Mouse (Mus musculus) heart, adult 2 months (tissue): ENCODE measurements at regions not wholly inside any gene's neighbourhood (a gene's known extent, or its start where the extent isn't known, plus 50 kb on each side); places are given as distances from the start of the nearest gene placed in this dataset.

Experiments
- DNase-seq, 2 experiments: peaks; one replicate each; pipeline ENCODE4 v3.0.0; 2021
- H3K27ac ChIP-seq: fragments of 200-600 bp; 2 replicates; pipeline ENCODE4 v1.8.1; 2022
- H3K27me3 ChIP-seq: fragments of 200-500 bp; 2 replicates; pipeline ENCODE4 v1.6.1; 2012; ENCODE audit warnings: mild to moderate bottlenecking, low read length, inconsistent platforms, mixed read lengths; ENCODE audit not compliant: control insufficient read depth, insufficient read depth
- H3K36me3 ChIP-seq: fragments of 200-500 bp; 2 replicates; pipeline ENCODE4 v1.6.1; 2012; ENCODE audit warnings: low read length, inconsistent platforms; ENCODE audit not compliant: control insufficient read depth, insufficient read depth
- H3K4me1 ChIP-seq: fragments of 200-500 bp; 2 replicates; pipeline ENCODE4 v1.6.1; 2011; ENCODE audit warnings: low read length; ENCODE audit not compliant: control insufficient read depth, insufficient read depth
- H3K4me3 ChIP-seq: fragments of 200-600 bp; 2 replicates; pipeline ENCODE4 v1.8.1; 2022
- H3K79me2 ChIP-seq: fragments of 200-500 bp; replicated peaks from 2 replicates; pipeline ENCODE4 v1.6.1; 2012; ENCODE audit warnings: mild to moderate bottlenecking, inconsistent platforms, low read length, moderate library complexity, mixed read lengths; ENCODE audit not compliant: control insufficient read depth, insufficient read depth
- H3K9ac ChIP-seq: fragments of 200-500 bp; 2 replicates; pipeline ENCODE4 v1.6.1; 2012; ENCODE audit warnings: low read depth, mild to moderate bottlenecking, control low read depth, inconsistent platforms, low read length, mixed read lengths
- CTCF ChIP-seq: fragments of 200-600 bp; IDR thresholded peaks from 2 replicates; pipeline ENCODE4 v1.8.1; 2022; ENCODE audit warnings: antibody characterized with exemption, mild to moderate bottlenecking, moderate library complexity
- EP300 ChIP-seq: fragments of 200-500 bp; IDR thresholded peaks from 2 replicates; pipeline ENCODE4 v1.6.1; 2011; ENCODE audit warnings: low read depth, low read length, control low read depth; ENCODE audit not compliant: insufficient read depth
- POLR2A ChIP-seq: fragments of 200-500 bp; IDR thresholded peaks from 2 replicates; pipeline ENCODE4 v1.6.1; 2011; ENCODE audit warnings: mild to moderate bottlenecking, low read depth, low read length, control low read depth; ENCODE audit not compliant: insufficient read depth
- WGBS: fragments of 180-500 bp; shearing (Covaris S2); methylation state at CpG from one replicate; pipeline ENCODE4 v1.1.7; 2018; 5-methylcytosine and 5-hydroxymethylcytosine counted together
- intact Hi-C: fragments of 180-260 bp; cut with DNase I; formaldehyde crosslinking; loops from one replicate; pipeline ENCODE4 v1.15.1; 2025

DNA sequence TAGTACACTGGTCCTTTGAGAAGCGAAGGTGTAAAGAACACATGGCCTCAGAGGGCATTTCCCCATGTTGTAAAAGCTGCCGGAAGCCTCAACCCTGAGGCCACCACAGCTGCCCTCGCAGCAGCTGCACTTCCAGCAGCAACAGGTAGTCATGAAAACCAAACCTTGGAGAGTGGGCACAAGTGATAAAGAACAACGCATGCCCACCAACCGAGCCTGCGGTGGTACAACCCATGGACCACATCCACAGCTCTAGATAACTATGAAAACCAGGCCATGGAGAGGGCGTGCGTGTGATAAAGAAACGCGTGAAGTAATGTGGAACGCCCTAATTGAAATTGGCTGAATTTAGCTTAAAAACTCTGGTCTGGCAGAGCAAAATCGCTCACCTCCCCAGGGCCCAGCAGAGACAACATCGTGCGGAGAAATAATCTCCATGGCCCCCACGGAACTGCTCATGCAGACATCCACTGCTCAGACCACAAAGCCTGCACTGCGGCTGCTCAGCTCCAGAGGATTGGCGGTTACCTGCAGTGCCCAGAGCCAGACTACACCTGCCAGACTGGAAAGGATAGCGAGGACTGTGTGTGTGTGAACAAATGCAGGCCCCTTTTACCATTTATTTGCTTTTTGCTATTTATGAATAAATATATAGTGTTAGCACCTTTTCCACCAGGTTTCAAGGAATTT lies 170.2 kb upstream of the Hey2 start:
- Histone ChIP-seq H3K9ac (no peak overlapping the region), H3K4me3 (no peak overlapping the region), H3K79me2 (no peaks in the 10 kb centered on the region), H3K36me3 (no peaks in the 10 kb centered on the region), H3K27me3 (no peaks in the 10 kb centered on the region), H3K27ac (no peak overlapping the region), H3K4me1 (no peaks in the 10 kb centered on the region)
- intact Hi-C loops: no loop called here
- DNase-seq: no peak
- 78% methylated on average over 18 of the region's 18 CpGs for WGBS
- no peak for TF ChIP-seq CTCF
- TF ChIP-seq EP300: no peak
- no peak for TF ChIP-seq POLR2A

DNA sequence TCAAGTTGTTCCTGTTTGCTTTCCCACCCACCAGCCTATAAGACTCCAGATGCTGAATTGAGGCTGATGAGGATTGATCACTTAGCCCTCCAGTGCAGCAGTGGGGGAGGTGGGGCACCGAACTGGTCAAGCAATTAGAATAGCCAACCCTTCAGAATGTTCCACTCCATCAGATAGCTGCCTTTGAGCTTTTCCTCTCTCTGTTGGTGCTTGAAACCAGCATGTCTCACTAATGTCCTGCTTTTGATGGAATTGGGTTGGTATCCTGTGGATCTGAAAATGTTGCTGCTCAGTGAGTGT lies 167.3 kb upstream of the Hey2 start:
- Histone ChIP-seq H3K27me3 (no peaks in the 10 kb centered on the region), H3K79me2 (no peaks in the 10 kb centered on the region), H3K27ac (no peak overlapping the region), H3K9ac (no peak overlapping the region), H3K36me3 (no peaks in the 10 kb centered on the region), H3K4me1 (no peaks in the 10 kb centered on the region), H3K4me3 (no peak overlapping the region)
- TF ChIP-seq POLR2A: no peak
- no peak for TF ChIP-seq CTCF
- TF ChIP-seq EP300: no peak
- DNase-seq: no peak
- intact Hi-C loops: no loop called here
- WGBS: 73% methylated on average over 1 of the region's 1 CpGs

DNA sequence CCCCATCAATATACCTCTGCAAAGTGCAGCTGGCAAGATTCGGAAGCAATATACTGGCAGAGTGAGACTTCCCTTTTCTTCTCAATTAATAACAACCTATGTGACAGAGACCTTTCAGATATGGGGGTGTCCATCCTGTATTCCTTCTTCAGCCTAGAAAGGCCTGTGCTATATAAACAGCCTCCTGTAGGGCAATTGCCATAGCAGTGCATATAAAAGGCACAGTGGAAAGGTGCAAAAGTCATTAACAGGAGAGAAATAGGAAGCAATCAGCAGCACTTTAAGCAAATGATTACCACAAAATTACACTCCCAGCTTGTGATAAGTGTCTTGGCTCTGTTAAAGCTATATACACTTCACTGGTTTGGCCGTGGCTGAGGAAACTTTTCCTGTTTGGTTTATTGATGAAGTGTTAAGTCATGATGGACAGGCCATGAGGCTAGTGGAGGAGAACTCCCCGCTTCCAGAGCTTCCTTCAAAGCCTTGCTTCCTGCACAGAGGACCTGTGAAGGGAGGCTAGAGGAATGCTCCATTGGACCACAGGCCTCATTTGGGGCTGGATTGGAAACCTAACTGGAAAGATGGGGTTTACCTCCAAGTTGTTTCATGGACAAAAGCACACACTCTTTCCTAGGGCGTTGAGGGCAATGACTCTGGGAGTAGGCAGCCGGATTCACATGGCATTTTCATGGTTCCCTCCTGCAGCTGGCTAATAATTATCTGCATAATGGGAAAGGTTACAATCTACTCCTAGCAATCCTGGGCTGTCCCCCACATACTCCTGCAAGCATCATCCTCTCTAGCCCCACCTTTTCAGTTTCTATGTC lies 166.7 kb upstream of the Hey2 start:
- TF ChIP-seq POLR2A (no peak), EP300 (no peak), CTCF (no peak)
- Histone ChIP-seq H3K79me2 (no peaks in the 10 kb centered on the region), H3K36me3 (no peaks in the 10 kb centered on the region), H3K4me3 (no peak overlapping the region), H3K9ac (no peak overlapping the region), H3K4me1 (no peaks in the 10 kb centered on the region), H3K27me3 (no peaks in the 10 kb centered on the region), H3K27ac (no peak overlapping the region)
- WGBS: 72% methylated on average over 5 of the region's 5 CpGs
- intact Hi-C loops: no loop called here
- DNase-seq: no peak

DNA sequence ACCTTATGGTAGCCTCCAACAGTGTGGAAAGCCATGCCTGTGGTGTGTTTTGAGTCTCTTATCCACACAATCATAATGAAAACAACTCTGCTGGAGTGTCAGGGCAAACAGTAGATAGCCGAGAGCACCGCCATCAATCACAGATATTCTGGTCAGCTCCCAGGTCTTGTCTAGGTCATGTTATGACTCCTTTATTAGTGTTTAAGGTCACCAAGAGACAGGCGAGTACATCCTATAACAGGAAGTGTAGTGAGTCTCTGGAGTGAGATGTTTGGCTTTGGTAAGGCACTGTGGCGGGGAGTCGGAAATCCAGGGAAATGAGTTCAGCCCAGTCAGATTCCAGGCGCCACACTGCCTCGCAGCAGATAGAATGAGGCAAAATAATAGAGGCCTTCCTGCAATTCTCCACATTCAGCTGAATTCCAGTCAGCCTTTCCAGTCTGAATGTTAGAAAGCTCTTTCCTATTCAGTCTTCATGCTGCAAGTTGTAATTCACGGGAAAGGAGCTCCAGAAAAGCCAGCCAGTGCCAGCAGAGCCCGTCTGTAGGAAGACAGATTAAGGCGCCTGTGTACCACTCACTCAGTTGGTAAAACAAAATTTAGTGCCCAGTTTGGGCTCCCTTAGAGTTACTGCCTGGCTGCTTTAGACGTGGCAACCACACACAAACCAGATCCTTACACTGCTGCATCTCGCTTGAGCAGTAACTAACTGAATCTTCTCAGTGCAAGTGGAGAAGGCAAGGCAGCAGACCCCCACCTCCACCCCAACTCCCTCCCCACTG lies 155.8 kb upstream of the Hey2 start:
- H3K27me3 ChIP-seq: no peaks in the 10 kb centered on the region
- H3K79me2 ChIP-seq: no peaks in the 10 kb centered on the region
- intact Hi-C loops: no loop called here
- H3K4me3 ChIP-seq: no peak overlapping the region
- WGBS: 35% methylated on average over 12 of the region's 12 CpGs
- no peaks in the 10 kb centered on the region for H3K4me1 ChIP-seq
- no peak for DNase-seq
- no peaks in the 10 kb centered on the region for H3K36me3 ChIP-seq
- no peak overlapping the region for H3K27ac ChIP-seq
- no peak overlapping the region for H3K9ac ChIP-seq
- TF ChIP-seq CTCF: no peak
- TF ChIP-seq POLR2A: no peak
- no peak for TF ChIP-seq EP300

DNA sequence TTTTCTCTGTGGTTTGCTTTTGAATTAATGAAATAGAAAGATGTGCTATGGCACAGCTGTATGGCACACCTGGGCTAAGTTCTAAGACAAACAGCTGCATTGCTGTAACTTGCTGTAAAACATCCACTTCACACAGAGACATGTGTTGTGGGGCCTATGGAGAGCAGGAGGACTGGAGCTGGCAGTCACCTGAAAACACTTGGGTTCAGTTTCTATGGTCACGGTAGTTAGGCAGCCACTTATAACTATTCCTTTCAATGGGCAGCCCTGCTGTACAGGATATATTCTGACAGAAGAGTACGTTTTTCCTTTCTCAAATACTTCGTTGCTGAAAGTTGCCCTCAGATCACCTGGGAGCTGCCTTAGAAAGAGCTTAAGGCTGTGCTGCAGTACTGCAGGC lies 149.6 kb upstream of the Hey2 start:
- Histone ChIP-seq H3K9ac (no peak overlapping the region), H3K4me3 (no peak overlapping the region), H3K79me2 (no peaks in the 10 kb centered on the region), H3K36me3 (no peaks in the 10 kb centered on the region), H3K4me1 (no peaks in the 10 kb centered on the region), H3K27me3 (no peaks in the 10 kb centered on the region), H3K27ac (no peak overlapping the region)
- DNase-seq: no peak
- WGBS: 74% methylated on average over 3 of the region's 3 CpGs
- no peak for TF ChIP-seq POLR2A
- TF ChIP-seq CTCF: no peak
- TF ChIP-seq EP300: no peak
- intact Hi-C loops: no loop called here
